Mouse (Mus musculus) spleen, adult 12 weeks (tissue): ENCODE data around the gene Hmx1.

Source experiments
- DNase-seq: peaks from one replicate; pipeline ENCODE4 v3.0.0; 2022; ENCODE audit warnings: low spot score

Hmx1 gene

DNA sequence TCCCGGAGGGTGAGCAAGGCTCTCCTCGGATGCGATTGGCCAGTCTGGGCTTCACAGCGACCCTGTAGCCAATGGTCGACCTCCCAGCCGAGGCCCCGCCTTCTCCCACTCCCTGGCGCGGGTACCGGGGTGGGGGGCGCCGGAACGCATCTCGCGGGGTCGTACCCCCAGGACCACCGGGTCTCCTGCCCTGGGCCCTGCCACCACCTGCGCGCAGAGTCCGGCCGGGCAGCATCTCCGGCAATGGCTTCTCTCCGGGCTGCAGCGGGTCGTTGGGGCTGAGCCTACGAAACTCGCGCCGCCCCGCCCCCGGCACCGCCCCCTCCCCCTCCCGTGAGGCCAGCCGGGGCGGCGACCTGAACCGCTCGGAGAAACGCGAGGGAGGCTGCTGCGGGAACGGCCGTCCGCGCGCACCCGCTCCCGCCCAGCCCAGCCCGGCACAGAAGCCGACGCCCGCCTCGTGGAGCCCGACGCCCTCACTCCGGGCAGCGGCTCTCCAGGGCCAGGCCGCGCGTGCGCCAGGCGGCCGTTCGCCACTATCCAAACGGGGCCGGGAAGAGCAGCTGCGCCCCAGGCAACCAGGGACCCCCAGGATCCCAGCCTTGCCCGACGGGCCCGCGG lies at the start of gene Hmx1:
Gene Hmx1 (plus strand): TSS at position 618 of the 621 bp plus-strand sequence.
- no peak for DNase-seq

DNA sequence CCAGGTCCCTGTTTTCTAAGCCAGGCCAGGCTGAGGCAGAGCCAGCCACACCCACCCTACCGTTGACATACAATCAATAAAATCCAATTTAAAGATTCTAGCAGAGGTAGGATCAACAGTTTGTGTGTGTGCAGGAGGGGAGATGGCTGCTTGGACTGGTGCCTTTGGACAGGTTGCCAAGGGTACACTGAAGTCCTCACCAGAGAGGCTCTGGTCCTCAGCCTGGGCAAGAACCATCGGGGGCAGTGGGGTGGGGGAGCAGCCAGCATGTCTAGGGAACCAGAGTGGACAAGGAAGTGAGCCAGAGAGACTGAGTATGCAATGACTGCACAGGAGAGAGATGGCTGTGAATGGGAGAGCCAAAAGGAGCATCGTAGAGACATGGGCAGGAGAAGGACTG lies 43.8 kb upstream of the Hmx1 start:
- DNase-seq, result no peak

DNA sequence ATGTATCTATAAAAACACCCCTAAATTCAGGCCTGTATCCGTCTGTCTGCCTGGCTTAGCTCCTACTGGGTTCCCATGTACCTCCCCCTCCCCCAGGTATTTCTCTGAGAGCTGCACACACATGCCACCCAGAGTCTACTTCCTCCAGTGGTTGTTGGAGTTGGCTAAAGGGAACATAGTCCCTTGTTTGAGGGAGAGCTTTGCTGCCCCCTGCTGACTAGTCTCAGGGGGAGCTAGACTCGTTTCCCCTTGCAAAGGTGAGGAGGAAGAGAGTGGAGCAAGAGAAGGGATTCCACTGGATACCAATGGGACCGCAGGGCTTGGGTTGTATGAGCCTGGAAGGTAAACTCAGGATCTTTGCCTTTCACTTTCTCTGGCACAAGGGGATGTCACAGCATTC lies 40.1 kb upstream of the Hmx1 start:
- DNase-seq, result no peak

DNA sequence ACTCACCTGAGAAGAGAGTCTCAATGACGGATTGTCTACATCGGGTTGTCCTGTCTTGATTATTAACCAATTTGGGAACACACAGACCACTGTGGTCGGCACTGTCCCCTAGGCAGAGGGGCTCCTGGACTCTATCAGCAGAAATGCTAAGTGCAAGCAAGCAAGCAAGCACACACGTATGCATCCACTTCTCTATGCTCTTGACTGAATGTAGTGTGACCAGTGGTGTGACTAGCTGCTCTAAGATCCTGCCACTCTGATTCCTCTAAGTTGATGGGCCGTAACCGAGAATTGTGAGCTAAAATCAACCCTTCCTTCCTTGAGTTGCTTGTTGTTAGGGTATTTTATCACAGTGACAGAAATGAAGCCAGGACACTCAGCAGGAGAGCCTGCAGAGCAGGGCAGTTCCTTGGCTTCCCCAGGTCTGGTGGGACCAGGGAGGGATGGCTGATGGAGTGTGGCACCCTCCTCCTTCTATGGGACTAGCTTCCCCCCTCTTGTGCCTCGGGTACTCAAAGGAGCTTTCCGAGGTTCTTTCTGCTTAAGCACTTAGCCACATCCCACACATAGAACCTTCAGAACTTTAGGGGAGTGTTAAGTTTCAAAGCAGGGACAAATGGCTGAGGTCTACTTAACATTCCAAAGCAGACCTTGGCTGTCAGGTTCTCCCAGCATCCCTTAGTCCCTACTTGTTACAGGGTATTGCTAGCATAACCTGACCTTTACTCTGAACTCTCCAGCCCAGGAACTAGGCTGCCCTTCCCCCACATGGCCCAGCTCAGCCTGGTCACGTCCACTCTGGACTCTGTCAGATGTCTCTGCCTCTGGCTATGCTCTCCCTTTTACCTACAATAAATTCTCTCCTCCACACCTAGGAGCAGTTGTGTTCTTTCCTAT lies 31.1 kb upstream of the Hmx1 start:
- no peak for DNase-seq

DNA sequence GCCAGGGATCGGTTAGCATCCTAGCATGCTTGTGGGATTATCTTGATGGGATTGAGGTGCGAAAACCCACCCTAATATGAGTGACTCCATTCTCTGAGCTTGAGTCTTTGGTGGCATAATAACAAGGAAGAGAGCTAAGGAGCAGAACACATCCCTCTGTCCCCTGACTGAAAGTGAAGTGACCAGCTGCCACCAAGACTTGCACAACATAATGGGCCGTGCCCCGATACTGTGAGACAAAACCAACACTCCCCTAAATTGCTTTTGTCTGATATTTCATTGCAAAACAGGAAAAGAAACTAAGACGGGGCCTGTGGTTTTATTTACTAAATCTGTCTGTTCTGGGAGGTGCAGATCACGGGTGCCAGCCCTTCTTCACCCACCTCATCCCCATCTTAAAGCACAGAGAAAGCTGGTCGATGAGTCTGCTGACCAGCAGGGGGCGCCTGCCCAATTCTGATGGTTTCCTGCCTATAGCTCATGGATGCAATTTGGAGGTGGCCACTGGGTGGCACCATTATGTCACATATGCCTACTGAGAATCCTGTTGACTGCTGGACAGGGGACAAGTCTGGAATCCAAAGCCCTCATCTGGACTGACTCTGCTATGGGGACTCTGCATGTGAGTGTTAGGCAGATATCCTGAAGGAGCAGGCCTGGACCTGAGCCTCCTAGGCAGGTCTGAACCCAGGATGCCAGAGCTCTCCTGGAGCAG lies 27.2 kb upstream of the Hmx1 start:
- DNase-seq, result peak; percentile 66

DNA sequence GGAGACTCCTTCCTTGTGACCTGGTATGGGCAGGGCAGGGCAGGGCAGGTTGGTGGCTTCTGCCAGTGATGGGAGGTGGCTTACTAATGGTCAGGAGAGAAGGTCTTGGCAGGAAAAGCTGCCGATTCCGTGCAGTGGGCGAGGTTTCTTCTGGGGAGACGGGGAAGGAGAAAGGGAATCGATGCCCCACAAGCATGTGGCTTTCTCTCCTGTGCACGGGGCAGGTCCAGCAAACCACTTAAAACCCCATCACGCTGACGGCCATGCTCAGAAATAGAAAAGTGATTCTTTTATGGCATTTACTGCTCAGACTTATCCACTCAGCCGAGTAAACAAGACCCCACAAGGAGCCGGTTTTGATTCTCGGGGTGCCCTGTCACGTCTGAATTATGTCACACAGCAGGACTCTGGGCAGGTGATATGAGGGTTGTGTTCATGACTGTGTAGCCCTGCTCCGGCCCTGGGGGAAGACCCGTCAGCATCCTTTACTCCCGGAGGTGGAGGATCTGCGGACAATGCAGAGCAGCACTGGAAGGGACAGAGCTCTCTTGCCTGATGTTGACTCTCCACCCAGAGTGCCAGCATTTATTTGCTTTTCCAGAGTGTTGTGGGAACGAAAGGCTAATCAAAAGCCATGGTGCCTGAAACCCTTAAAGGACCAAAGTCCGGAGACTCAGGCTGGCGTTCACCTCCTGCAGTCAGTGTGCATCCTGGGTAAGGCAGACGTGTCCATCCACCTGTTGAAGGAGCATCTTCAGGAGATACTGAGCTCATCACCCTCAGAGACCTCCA lies 22.5 kb upstream of the Hmx1 start:
- DNase-seq, result no peak

DNA sequence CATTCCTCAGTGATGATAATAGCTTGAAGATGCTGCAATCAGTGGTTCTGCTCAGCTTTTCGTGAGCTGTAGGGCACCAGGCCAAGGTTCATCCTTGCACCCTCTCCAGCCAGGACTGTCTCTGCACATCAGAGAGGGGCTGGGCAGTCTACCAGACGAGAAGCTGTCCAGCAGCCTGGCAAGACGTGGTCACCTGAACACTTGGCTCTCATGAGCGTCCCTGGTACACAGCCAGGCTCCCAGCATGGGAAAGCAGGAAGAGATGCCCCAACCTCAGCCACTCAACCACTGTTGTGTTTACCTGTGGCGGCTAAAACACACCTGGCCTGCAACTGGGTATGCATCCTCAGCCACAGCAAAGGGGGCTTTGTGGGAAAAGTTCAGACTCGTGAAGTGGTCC lies 20.0 kb upstream of the Hmx1 start:
- no peak for DNase-seq

DNA sequence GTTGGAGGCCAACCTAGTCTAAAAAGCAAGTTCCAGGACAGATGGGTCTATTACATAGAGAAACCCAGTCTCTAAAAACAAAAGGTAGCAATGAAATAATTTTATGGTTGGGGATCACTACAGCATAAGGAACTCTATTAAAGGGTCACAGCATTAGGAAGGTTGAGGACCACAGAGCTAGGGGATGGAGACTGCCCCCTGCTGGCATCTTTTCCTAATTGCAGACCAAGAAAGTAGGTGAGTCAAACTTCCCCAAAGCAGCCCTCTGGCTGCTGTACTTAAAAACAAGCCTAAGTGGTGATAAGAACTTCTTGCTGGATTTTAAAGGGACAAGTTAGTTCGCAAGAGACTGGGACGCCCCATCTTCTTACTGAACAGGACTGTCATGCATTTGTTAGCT lies 9.8 kb upstream of the Hmx1 start:
- no peak for DNase-seq

DNA sequence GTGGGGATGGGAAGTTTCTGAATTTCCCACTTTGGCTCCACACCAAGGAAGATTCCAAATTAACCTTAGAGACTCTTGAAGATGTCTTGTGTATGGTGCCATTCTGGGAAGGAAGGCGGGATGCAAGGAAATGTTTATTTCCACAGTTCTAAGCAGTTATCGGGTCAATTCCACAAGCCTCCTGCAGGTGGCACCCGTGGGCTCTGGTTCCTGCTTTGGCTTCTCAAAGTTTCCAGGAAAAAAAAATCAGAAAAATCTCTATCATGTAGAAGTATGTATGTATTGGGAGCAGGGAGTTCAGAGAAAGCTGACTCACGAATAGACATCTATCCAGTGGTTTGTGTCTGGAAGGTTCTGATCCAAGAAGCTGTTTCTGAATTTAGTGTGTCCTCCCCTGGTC lies 9.1 kb upstream of the Hmx1 start:
- no peak for DNase-seq

DNA sequence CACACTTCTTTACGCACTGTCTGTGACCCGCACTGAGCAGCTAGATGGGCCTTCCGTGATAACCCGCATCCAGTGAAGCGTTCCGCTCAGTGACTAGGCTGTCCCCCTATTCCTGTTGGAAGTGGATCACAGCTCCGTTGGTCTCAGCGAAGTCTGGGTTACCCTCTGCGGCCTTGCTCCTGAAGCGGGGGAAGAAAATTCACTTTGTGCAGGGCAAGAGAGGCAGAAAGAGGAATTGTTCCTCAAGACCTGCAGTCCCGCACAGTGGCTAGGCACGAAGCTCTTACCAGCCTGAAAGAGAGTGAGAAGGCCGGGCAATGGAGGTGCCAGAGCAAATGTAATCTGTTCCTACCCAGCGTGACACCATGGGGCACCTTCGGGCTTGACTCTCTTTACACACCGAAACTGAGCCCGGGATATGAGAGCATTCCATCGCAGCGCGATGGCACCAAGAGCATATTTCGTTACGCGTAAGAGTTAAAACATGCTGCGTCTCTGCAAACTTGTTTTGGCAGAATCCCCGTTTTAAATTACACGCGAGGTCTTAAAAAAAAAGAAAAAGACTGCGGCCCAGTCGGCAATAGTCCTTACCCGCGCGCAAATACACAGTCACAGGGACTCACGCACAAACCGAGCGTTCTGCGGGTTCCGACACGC lies 946 bp upstream of the Hmx1 start:
- DNase-seq, result no peak

DNA sequence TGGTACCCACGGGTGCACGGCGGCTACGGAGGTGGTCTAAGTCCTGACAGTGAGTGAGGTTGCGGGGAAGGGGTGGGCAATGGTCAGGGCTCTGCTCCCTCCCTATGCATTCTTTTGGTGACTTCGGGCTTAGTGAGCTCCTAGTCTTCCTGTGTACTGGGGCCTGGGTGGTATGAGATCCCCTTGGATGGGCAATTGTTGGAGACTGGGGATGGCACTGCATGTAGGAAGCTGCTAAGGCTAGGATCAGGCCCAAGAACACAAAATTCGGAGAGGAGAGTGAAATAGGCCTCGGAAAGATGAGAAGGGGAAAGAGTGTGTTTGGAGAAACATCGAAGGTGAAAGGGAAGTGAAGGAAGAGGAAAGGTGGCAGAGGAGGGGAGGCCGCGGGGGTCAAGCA lies 533 bp downstream of the Hmx1 start:
- no peak for DNase-seq

DNA sequence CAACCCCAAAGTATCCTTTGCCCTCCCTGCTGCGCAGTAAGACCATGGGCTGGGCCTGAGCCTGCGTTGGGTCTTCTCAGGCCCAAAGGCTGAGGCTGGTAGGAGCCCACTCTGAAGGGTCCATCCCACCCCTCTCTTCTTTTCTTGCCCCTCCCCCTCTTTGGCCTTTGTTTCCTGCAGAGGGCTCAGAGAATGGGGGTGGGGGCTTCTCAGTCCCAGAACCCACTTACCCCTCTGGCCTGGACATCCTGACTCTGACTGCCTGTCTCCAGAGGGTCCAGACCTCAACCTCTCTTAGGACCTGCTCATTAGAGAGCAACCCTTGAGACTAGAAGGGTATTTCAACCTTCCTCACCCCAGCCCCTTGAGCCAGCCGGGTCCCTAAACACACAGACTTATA lies 1.0 kb downstream of the Hmx1 start:
- DNase-seq, result no peak

DNA sequence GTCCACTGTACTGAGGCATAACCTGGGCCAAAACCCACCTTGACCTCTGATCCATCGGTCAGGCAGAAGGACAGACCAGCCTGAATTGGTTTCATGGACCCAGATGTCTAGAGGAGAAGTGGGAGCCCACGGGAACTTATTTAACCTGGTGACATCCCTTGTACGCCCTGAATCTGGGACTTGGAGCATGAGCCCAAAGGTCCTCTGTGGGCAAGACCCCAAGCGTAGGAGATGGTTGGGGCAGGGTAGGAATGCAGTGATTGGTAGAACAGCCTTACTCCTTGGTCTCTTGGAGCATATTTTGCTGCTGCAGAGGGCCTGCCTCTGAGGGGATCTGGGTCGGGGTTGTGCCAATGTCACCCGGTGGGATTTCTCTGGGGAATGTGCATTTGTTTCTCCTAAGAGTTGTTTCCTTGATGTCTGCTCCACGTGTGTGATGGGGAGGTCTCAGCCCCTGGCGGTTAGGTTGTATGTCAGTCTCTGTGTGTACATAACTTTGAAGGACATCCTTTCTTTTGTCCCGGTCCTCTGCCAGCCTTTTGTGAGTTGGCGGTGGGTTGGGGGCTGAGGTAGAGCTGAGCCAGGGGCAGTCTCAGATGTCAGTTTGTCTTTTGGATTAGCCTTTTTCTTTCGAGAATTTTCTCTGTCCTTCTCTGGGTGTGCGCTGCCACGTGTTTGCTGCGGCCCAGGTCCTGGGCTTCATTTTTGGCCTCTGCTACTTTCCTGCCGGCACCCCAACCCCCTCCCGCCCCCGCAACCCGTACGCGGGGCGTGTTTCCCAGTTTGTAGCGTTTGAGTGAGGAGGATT lies 2.1 kb downstream of the Hmx1 start:
- no peak for DNase-seq

DNA sequence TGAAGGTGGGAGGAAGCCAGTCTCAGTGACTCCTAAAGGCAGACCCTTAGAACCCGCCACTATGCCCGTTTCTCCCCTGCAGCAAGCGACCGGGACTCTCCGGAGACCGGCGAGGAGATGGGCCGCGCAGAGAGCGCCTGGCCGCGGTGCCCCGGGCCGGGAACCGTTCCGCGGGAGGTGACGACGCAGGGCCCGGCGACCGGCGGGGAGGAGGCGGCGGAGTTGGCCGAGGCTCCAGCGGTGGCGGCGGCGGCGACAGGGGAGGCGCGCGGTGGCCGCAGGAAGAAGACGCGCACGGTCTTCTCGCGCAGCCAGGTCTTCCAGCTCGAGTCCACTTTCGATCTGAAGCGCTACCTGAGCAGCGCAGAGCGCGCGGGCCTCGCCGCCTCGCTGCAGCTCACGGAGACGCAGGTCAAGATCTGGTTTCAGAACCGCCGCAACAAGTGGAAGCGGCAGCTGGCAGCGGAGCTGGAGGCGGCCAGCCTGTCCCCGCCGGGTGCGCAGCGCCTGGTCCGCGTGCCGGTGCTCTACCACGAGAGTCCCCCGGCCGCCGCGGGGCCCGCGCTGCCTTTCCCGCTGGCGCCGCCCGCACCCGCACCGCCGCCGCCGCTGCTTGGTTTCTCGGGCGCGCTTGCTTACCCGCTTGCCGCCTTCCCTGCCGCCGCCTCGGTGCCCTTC lies 2.9 kb downstream of the Hmx1 start:
- no peak for DNase-seq

DNA sequence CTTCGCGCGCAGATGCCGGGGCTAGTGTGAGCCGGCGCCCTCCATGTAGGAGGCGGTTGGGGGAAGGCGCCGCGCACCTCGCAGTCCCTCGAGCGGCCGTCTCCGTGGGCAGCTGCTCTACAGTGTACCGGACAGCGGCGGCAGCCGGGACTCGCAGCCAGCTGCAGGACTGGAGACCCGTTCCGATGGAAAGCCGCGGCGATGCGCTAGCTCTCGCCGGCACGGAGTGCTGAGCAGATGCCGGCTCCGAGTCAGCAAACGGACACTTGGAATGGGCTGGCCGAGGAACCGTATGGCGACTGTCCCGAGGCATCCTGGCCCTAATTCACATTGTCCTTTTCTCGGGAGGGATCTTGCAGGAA lies 3.4 kb downstream of the Hmx1 start:
- no peak for DNase-seq

DNA sequence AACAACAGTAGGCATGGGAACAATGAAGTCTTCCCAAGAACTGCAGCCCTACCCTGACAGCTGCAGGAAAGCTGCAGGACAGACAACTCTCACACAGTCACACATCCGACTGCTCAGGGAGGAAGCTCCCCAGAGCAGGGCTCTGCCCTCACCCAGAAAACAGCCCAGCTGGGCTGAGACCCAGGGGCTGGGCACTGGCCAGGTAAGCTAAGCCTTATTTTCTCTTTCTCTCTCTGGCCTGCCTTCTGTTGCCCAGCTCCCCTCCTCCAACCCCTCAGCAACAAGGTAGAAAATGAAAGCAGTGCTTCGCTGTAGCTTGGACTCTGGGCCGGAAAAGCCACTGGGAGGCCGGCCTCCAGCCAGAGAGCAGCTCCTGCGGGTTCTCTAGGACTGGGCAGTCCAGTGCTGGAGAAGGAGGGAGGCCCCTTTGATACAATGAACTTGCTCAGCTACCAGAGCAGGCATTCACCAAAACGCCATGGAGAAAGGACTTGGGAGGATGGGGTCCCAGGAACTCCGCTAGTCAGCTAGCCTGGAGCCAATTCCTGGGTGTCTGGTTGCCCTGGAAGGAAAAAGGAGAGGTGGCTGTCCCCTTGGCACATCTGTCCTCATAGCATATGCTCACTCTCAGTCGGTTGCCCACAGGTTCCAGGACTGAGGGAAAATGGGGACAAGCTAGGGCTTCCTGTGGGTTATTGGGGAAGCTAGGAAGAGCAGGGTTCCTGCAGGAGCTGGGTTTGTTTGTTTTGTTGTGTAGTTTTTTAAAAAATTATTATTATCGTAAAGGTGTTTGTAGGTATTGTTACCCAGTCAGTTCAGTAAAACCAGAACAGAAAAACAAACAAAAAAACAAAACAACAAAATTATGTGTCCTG lies 6.9 kb downstream of the Hmx1 start:
- no peak for DNase-seq

DNA sequence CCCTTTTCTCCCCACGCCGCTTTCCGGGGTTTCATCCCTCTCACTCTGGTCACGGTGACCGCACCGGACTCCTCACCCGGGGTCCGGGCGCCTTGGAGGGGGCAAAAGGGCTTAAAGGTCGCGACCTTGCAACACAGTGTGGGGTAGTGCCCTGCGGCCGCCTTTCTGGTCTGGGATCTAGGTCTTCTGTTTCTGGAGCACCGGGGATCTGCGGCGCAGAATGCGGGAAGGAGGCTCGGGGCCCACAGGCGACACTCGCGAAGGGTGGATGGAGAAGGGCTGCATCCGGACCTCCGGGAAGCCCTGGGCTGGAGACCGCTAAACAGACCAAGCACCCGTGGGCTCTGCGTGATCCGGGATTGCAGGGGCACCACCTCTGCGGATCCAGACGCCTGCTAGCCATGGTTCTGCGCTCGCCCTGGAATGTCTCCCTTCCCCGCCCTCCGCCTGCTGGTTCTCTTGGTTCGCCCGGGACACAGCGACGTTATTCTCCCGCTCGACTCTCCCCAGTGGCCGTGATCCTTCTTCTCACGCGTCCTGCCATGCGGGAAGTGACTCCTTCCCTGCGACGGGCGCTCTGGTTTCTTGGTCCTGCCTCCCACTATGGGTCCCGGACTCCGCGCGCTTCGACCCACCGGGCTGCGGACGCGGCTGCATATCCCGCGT lies 8.2 kb downstream of the Hmx1 start:
- DNase-seq, result no peak

DNA sequence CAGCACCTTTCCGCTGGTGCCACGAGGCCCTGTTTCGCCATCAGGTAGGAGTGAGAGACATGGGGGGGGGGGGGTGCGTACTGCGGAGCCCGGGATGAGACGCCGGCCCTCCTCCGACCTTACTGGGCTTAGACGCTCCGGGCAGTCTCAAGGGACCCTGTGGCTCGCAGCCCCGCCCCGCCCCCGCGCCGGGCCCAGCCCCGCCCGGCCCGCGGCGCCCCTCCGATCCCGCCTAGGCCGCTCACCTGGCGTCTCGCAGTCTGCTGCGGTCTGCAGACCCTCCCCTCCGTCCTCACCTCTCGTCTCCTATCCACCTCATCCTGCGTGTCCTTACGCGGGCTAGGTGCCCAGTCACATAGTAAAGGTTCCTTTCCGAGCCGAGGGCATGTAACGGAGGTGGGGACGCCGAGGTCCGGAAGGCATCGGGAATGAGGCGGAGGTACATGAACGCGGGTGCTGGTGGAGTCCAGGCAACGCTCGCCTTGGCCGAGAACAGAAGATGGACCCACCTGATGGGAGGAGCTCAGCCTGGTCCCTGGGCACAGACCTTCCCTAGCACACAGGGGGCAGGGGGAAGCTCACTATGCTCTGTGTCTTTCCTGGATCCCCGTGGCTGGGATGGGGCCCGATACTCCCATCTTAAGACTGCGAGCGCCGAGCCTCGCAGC lies 8.9 kb downstream of the Hmx1 start:
- DNase-seq, result no peak
